Mouse (Mus musculus) kidney, embryonic 14.5 days (tissue): ENCODE results near the gene Foxn3. TPM values are rescaled to one million over a fixed set of nuclear protein-coding genes. Genes with fewer than 3 reads are reported as not detected.

Experiments
- ATAC-seq: fragments of 200-750 bp; cut with Nextera tagmentation; 2 replicates; pipeline ENCODE4 v1.8.0; 2017; ENCODE audit warnings: moderate number of reproducible peaks, mild to moderate bottlenecking, moderate TSS enrichment, moderate library complexity; ENCODE audit not compliant: low FRiP score, low TSS enrichment
- H3K27ac ChIP-seq: fragments of 300-500 bp; sonication (generic); 2 replicates; pipeline ENCODE4 v1.5.1; 2014; ENCODE audit warnings: low read depth, mild to moderate bottlenecking, low read length, moderate library complexity, mixed read lengths
- H3K27me3 ChIP-seq: fragments of 300-500 bp; sonication (generic); 2 replicates; pipeline ENCODE4 v1.6.1; 2014; ENCODE audit warnings: mild to moderate bottlenecking, low read length; ENCODE audit not compliant: control insufficient read depth, insufficient read depth
- H3K36me3 ChIP-seq: fragments of 300-500 bp; sonication (generic); 2 replicates; pipeline ENCODE4 v1.6.1; 2014; ENCODE audit warnings: low read length, mixed read lengths; ENCODE audit not compliant: control insufficient read depth, insufficient read depth
- H3K4me1 ChIP-seq: fragments of 300-500 bp; sonication (generic); 2 replicates; pipeline ENCODE4 v1.6.1; 2014; ENCODE audit warnings: low read length, mixed read lengths; ENCODE audit not compliant: control insufficient read depth, insufficient read depth
- H3K4me2 ChIP-seq: fragments of 300-500 bp; sonication (generic); replicated peaks from 2 replicates; pipeline ENCODE4 v1.6.1; 2014; ENCODE audit warnings: low read depth, mild to moderate bottlenecking, low read length
- H3K4me3 ChIP-seq: fragments of 300-500 bp; sonication (generic); 2 replicates; pipeline ENCODE4 v1.5.1; 2014; ENCODE audit warnings: mild to moderate bottlenecking, low read length
- H3K9ac ChIP-seq: fragments of 300-500 bp; sonication (generic); 2 replicates; pipeline ENCODE4 v1.6.1; 2014; ENCODE audit warnings: low read depth, mild to moderate bottlenecking, low read length, moderate library complexity
- H3K9me3 ChIP-seq: fragments of 300-500 bp; sonication (generic); 2 replicates; pipeline ENCODE4 v1.6.1; 2016; ENCODE audit warnings: low read length; ENCODE audit not compliant: control insufficient read depth
- WGBS: fragments of 180-500 bp; shearing (Covaris S2); extraction: QIAGEN DNeasy Blood & Tissue Kit; methylation state at CpG from one replicate; pipeline ENCODE4 v1.1.7; 2014; 5-methylcytosine and 5-hydroxymethylcytosine counted together
- polyA plus RNA-seq: library from polyadenylated mRNA; unstranded; fragments of >200 nt; fragmentation: Nextera tagmentation; extraction: Ambion mirVana; gene quantifications from 2 replicates; pipeline ENCODE4 v1.2.1, GENCODE M21; 2014

Gene Foxn3
- polyA plus RNA-seq, 1 experiment from 2014 or later: 70.2 TPM

- Histone ChIP-seq H3K4me1 (no peaks in the 10 kb centered on the region), H3K27ac (no peak overlapping the region), H3K27me3 (no peaks in the 10 kb centered on the region), H3K4me3 (no peak overlapping the region), H3K9me3 (peaks cover 6% of the 10 kb centered on the region; the same call in 1 of the 2 replicates), H3K4me2 (no peak overlapping the region), H3K9ac (no peak overlapping the region), H3K36me3 (no peaks in the 10 kb centered on the region)
- no peak for ATAC-seq
- WGBS: 70% methylated on average over 11 of the region's 11 CpGs
Observed at GRCm38 (mm10) chr12:99174979-99175621, 388.3 kb downstream of the Foxn3 start.

- H3K27me3 ChIP-seq: no peaks in the 10 kb centered on the region
- no peak overlapping the region for H3K27ac ChIP-seq
- no peak overlapping the region for H3K4me2 ChIP-seq
- no peak overlapping the region for H3K4me3 ChIP-seq
- WGBS: 84% methylated on average over 5 of the region's 5 CpGs
- peaks cover 6% of the 10 kb centered on the region; the same call in 1 of the 2 replicates for H3K9me3 ChIP-seq
- ATAC-seq: no peak
- H3K4me1 ChIP-seq: no peaks in the 10 kb centered on the region
- H3K36me3 ChIP-seq: no peaks in the 10 kb centered on the region
- no peak overlapping the region for H3K9ac ChIP-seq
Observed at GRCm38 (mm10) chr12:99172170-99172569, 391.2 kb downstream of the Foxn3 start.

GRCm38 (mm10) chr12:99169925-99170324 is 393.5 kb downstream of the Foxn3 start:
- Histone ChIP-seq H3K27me3 (no peaks in the 10 kb centered on the region), H3K4me2 (no peak overlapping the region), H3K9me3 (peaks cover 6% of the 10 kb centered on the region; the same call in 1 of the 2 replicates), H3K27ac (no peak overlapping the region), H3K4me1 (no peaks in the 10 kb centered on the region), H3K9ac (no peak overlapping the region), H3K4me3 (no peak overlapping the region), H3K36me3 (no peaks in the 10 kb centered on the region)
- 93% methylated on average over 6 of the region's 6 CpGs for WGBS
- ATAC-seq: no peak

GRCm38 (mm10) chr12:99166091-99166490 is 397.3 kb downstream of the Foxn3 start:
- no peaks in the 10 kb centered on the region for H3K4me1 ChIP-seq
- no peak overlapping the region for H3K4me3 ChIP-seq
- H3K27me3 ChIP-seq: no peaks in the 10 kb centered on the region
- 92% methylated on average over 6 of the region's 6 CpGs for WGBS
- no peak overlapping the region for H3K27ac ChIP-seq
- ATAC-seq: no peak
- no peak overlapping the region for H3K9ac ChIP-seq
- H3K36me3 ChIP-seq: no peaks in the 10 kb centered on the region
- H3K9me3 ChIP-seq: no peaks in the 10 kb centered on the region
- H3K4me2 ChIP-seq: no peak overlapping the region

- H3K27ac ChIP-seq: no peak overlapping the region
- no peaks in the 10 kb centered on the region for H3K4me1 ChIP-seq
- H3K9ac ChIP-seq: no peak overlapping the region
- WGBS: 75% methylated on average over 9 of the region's 9 CpGs
- no peak overlapping the region for H3K4me3 ChIP-seq
- H3K4me2 ChIP-seq: no peak overlapping the region
- H3K36me3 ChIP-seq: no peaks in the 10 kb centered on the region
- no peaks in the 10 kb centered on the region for H3K9me3 ChIP-seq
- H3K27me3 ChIP-seq: no peaks in the 10 kb centered on the region
- no peak for ATAC-seq
Observed at GRCm38 (mm10) chr12:99163342-99163682, 400.1 kb downstream of the Foxn3 start.

- no peaks in the 10 kb centered on the region for H3K36me3 ChIP-seq
- WGBS: 77% methylated on average over 12 of the region's 12 CpGs
- no peak overlapping the region for H3K9ac ChIP-seq
- no peaks in the 10 kb centered on the region for H3K27me3 ChIP-seq
- H3K27ac ChIP-seq: no peak overlapping the region
- no peak overlapping the region for H3K4me3 ChIP-seq
- H3K9me3 ChIP-seq: no peaks in the 10 kb centered on the region; the same call in 1 of the 2 replicates
- H3K4me2 ChIP-seq: no peak overlapping the region
- H3K4me1 ChIP-seq: no peaks in the 10 kb centered on the region
- ATAC-seq: no peak
Observed at GRCm38 (mm10) chr12:99162639-99163341, 400.6 kb downstream of the Foxn3 start.

GRCm38 (mm10) chr12:99162188-99162587 is 401.2 kb downstream of the Foxn3 start:
- no peaks in the 10 kb centered on the region for H3K36me3 ChIP-seq
- H3K27me3 ChIP-seq: no peaks in the 10 kb centered on the region
- H3K4me1 ChIP-seq: no peaks in the 10 kb centered on the region
- no peak overlapping the region for H3K9ac ChIP-seq
- no peak overlapping the region for H3K4me3 ChIP-seq
- no peak for ATAC-seq
- 87% methylated on average over 10 of the region's 10 CpGs for WGBS
- H3K4me2 ChIP-seq: no peak overlapping the region
- no peak overlapping the region for H3K27ac ChIP-seq
- H3K9me3 ChIP-seq: no peaks in the 10 kb centered on the region; the same call in 1 of the 2 replicates

GRCm38 (mm10) chr12:99160061-99160460 is 403.3 kb downstream of the Foxn3 start:
- H3K36me3 ChIP-seq: no peaks in the 10 kb centered on the region
- no peak overlapping the region for H3K4me2 ChIP-seq
- H3K4me3 ChIP-seq: no peak overlapping the region
- no peak overlapping the region for H3K27ac ChIP-seq
- WGBS: 65% methylated on average over 8 of the region's 8 CpGs
- no peak overlapping the region for H3K9ac ChIP-seq
- H3K4me1 ChIP-seq: no peaks in the 10 kb centered on the region
- no peaks in the 10 kb centered on the region; the same call in 1 of the 2 replicates for H3K9me3 ChIP-seq
- ATAC-seq: no peak
- no peaks in the 10 kb centered on the region for H3K27me3 ChIP-seq

- no peak overlapping the region for H3K27ac ChIP-seq
- ATAC-seq: no peak
- no peaks in the 10 kb centered on the region for H3K4me1 ChIP-seq
- no peaks in the 10 kb centered on the region; the same call in 1 of the 2 replicates for H3K9me3 ChIP-seq
- H3K36me3 ChIP-seq: no peaks in the 10 kb centered on the region
- H3K9ac ChIP-seq: no peak overlapping the region
- H3K4me3 ChIP-seq: no peak overlapping the region
- H3K27me3 ChIP-seq: no peaks in the 10 kb centered on the region
- 90% methylated on average over 5 of the region's 5 CpGs for WGBS
- no peak overlapping the region for H3K4me2 ChIP-seq
Observed at GRCm38 (mm10) chr12:99155904-99156303, 407.5 kb downstream of the Foxn3 start.
